Mouse (Mus musculus): ENCODE results near the gene Adora1.

Adora1 gene

GRCm38 (mm10) chr1:134194298-134195022 lies 40.8 kb downstream of the Adora1 start:
- DNase-seq (ENCODE audit: low spot score in 2 of 2), result no peak

- DNase-seq (ENCODE audit: low spot score in 2 of 2), result no peak
Observed at GRCm38 (mm10) chr1:134193674-134194197, 41.5 kb downstream of the Adora1 start.

- DNase-seq (ENCODE audit: low spot score in 2 of 2), result no peak
Observed at GRCm38 (mm10) chr1:134193126-134193525, 42.1 kb downstream of the Adora1 start, which contains the start of gene Mybph. Mybph (plus strand) TSS chr1:134193448.

- DNase-seq (ENCODE audit: low spot score in 2 of 2), result no peak
Observed at GRCm38 (mm10) chr1:134192024-134192423, 43.2 kb downstream of the Adora1 start.

GRCm38 (mm10) chr1:134191192-134191591 lies 44.0 kb downstream of the Adora1 start:
- DNase-seq (ENCODE audit: low spot score in 2 of 2), result no peak

GRCm38 (mm10) chr1:134188989-134189729 lies 46.1 kb downstream of the Adora1 start:
- no peak for DNase-seq (ENCODE audit: low spot score in 2 of 2)

- no peak for DNase-seq (ENCODE audit: low spot score in 2 of 2)
Observed at GRCm38 (mm10) chr1:134188217-134188616, 47.0 kb downstream of the Adora1 start.

- no peak for DNase-seq (ENCODE audit: low spot score in 2 of 2)
Observed at GRCm38 (mm10) chr1:134184089-134184488, 51.1 kb downstream of the Adora1 start.

- no peak for DNase-seq (ENCODE audit: low spot score in 2 of 2)
Observed at GRCm38 (mm10) chr1:134182025-134182424, 53.2 kb downstream of the Adora1 start, which contains the start of gene Chil1. Chil1 (plus strand) TSS chr1:134182176.

GRCm38 (mm10) chr1:134177976-134178375 lies 57.3 kb downstream of the Adora1 start:
- no peak for DNase-seq (ENCODE audit: low spot score in 2 of 2)

- DNase-seq (ENCODE audit: low spot score in 2 of 2), result no peak
Observed at GRCm38 (mm10) chr1:134173081-134173480, 62.1 kb downstream of the Adora1 start.

- no peak for DNase-seq (ENCODE audit: low spot score in 2 of 2)
Observed at GRCm38 (mm10) chr1:134168985-134169697, 66.1 kb downstream of the Adora1 start.

- no peak for DNase-seq (ENCODE audit: low spot score in 2 of 2)
Observed at GRCm38 (mm10) chr1:134168567-134168966, 66.7 kb downstream of the Adora1 start.

GRCm38 (mm10) chr1:134167416-134168305 lies 67.6 kb downstream of the Adora1 start:
- peak; percentile 14 to 37 for DNase-seq (ENCODE audit: low spot score in 2 of 2)

GRCm38 (mm10) chr1:134166547-134166946 lies 68.7 kb downstream of the Adora1 start:
- no peak for DNase-seq (ENCODE audit: low spot score in 2 of 2)

GRCm38 (mm10) chr1:134164454-134164853 lies 70.8 kb downstream of the Adora1 start:
- DNase-seq (ENCODE audit: low spot score in 2 of 2), result peak in 1 of 2 experiments; percentile 17

- DNase-seq (ENCODE audit: low spot score in 2 of 2), result no peak
Observed at GRCm38 (mm10) chr1:134163476-134163875, 71.8 kb downstream of the Adora1 start.

GRCm38 (mm10) chr1:134162510-134163225 lies 72.6 kb downstream of the Adora1 start:
- DNase-seq (ENCODE audit: low spot score in 2 of 2), result no peak

- no peak for DNase-seq (ENCODE audit: low spot score in 2 of 2)
Observed at GRCm38 (mm10) chr1:134161399-134161798, 73.8 kb downstream of the Adora1 start.

- no peak for DNase-seq (ENCODE audit: low spot score in 2 of 2)
Observed at GRCm38 (mm10) chr1:134160404-134160803, 74.8 kb downstream of the Adora1 start.
